Mouse (Mus musculus) spleen, adult 2 months (tissue): ENCODE data around the gene Gm21969. TPM values are rescaled to one million over a fixed set of nuclear protein-coding genes. Genes with fewer than 3 reads are reported as not detected.

Source experiments
- DNase-seq, 2 experiments: peaks; one replicate each; pipeline versions ENCODE4 v3.0.0 to v3.0.0-alpha.2; 2012 to 2021; ENCODE audit warnings: low spot score in 2 of 2, low read depth in 1 of 2
- H3K27ac ChIP-seq: fragments of 200-500 bp; 2 replicates; pipeline ENCODE4 v1.5.1; 2012; ENCODE audit warnings: low read length, inconsistent platforms; ENCODE audit not compliant: insufficient read depth
- H3K27me3 ChIP-seq: fragments of 200-500 bp; 2 replicates; pipeline ENCODE4 v1.6.1; 2012; ENCODE audit warnings: mild to moderate bottlenecking, moderate library complexity, low read length, inconsistent platforms; ENCODE audit not compliant: control insufficient read depth, insufficient read depth
- H3K36me3 ChIP-seq: fragments of 200-500 bp; 2 replicates; pipeline ENCODE4 v1.6.1; 2012; ENCODE audit warnings: mild to moderate bottlenecking, low read length, inconsistent platforms; ENCODE audit not compliant: control insufficient read depth, insufficient read depth
- H3K4me1 ChIP-seq: fragments of 200-500 bp; 2 replicates; pipeline ENCODE4 v1.6.1; 2011; ENCODE audit warnings: inconsistent platforms; ENCODE audit not compliant: control insufficient read depth, insufficient read depth, insufficient read length
- H3K4me3 ChIP-seq: fragments of 200-500 bp; 2 replicates; pipeline ENCODE4 v1.5.1; 2011; ENCODE audit warnings: mild to moderate bottlenecking, inconsistent platforms; ENCODE audit not compliant: insufficient read depth, insufficient read length; ENCODE audit errors: extremely low read depth
- CTCF ChIP-seq: fragments of 200-500 bp; IDR thresholded peaks from 2 replicates; pipeline ENCODE4 v1.5.1; 2011; ENCODE audit warnings: mild to moderate bottlenecking, inconsistent platforms; ENCODE audit not compliant: insufficient read depth, insufficient read length, insufficient replicate concordance; ENCODE audit errors: extremely low read depth
- POLR2A ChIP-seq: fragments of 200-500 bp; IDR thresholded peaks from 2 replicates; pipeline ENCODE4 v1.6.1; 2011; ENCODE audit warnings: low read depth, low read length, inconsistent platforms
- WGBS: fragments of 180-500 bp; shearing (Covaris S2); methylation state at CpG from one replicate; pipeline ENCODE4 v1.1.7; 2018; 5-methylcytosine and 5-hydroxymethylcytosine counted together
- polyA plus RNA-seq: library from polyadenylated mRNA; depleted of rRNA; stranded (reverse); fragments of >200 nt; gene quantifications from 2 replicates; pipeline ENCODE4 v1.2.3, GENCODE M21; 2012; rRNA removed

Gm21969 gene
- polyA plus RNA-seq, 1 experiment: 0.01 TPM

DNA sequence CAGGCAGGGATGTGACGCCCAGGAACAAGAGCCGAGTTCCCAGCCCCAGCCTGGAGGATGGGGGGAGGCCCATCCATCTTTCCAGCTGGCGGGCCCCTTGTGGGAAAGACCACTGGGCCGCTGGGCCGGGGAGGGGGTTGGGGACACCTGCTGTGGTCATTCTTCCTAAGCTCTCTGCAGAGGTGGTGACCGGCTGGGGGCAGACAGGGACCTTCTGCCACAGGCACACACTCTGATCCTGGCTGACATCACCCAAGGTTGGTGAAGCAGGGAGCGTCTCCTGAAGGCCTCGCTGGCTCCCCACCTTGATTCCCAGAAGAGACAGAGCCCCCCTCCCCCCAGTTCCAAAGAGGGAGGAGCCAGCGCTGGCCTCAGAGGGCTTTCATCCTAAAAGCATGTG lies 94.8 kb downstream of the Gm21969 start:
- no peak for TF ChIP-seq CTCF
- no peak for TF ChIP-seq POLR2A
- H3K27ac ChIP-seq: no peak overlapping the region
- WGBS: 27% methylated on average over 9 of the region's 9 CpGs
- no peak for DNase-seq
- no peaks in the 10 kb centered on the region for H3K4me1 ChIP-seq
- H3K4me3 ChIP-seq: no peak overlapping the region
- H3K27me3 ChIP-seq: no peaks in the 10 kb centered on the region
- no peaks in the 10 kb centered on the region for H3K36me3 ChIP-seq

DNA sequence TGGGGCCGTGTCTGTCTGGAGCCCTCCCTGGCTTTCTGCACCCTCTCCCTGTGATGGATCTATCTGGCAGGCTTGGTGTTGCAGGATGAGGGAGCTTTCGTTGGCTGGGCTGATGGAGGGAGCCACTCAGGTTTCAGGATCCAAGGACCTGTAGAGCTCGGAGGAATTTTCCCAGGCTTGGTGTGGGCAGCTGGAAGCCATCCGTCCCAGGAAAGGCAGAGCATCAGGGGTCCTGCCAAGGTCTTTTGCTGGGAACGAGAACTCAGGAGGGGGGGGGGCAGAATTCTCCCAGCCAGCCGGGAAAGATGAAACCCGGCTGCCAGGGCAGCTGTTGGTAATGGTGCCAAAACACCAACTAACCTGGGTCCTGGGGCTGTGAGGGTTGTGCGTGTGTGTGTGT lies 95.6 kb downstream of the Gm21969 start:
- DNase-seq: no peak
- Histone ChIP-seq H3K27ac (no peak overlapping the region), H3K27me3 (no peaks in the 10 kb centered on the region), H3K4me3 (no peak overlapping the region), H3K36me3 (no peaks in the 10 kb centered on the region), H3K4me1 (no peaks in the 10 kb centered on the region)
- TF ChIP-seq CTCF (no peak), POLR2A (no peak)
- 78% methylated on average over 8 of the region's 8 CpGs for WGBS

DNA sequence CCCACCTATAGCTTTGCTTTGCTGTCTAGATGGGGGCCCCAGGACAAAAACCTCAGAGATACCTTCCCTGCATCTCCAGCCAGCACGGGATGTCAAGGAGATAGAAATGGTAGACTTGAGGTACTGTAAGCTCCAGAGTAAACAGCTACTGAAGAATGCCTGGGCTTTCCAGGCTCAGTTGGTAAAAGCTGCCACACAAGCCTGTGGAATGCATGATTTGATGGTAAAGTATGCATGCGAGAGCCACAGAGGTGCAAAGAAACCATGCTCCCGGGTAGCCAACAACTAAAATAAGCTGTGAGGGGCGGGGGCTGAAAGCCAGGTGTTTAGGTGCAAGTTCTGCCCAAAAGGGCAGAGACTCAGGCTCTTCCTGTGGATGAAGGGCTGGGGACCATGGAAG lies 99.9 kb downstream of the Gm21969 start:
- no peak for DNase-seq
- Histone ChIP-seq H3K4me3 (no peak overlapping the region), H3K36me3 (no peaks in the 10 kb centered on the region), H3K27ac (no peak overlapping the region), H3K27me3 (no peaks in the 10 kb centered on the region), H3K4me1 (no peaks in the 10 kb centered on the region)
- WGBS: 53% methylated on average over 4 of the region's 4 CpGs
- TF ChIP-seq POLR2A (no peak), CTCF (no peak)

DNA sequence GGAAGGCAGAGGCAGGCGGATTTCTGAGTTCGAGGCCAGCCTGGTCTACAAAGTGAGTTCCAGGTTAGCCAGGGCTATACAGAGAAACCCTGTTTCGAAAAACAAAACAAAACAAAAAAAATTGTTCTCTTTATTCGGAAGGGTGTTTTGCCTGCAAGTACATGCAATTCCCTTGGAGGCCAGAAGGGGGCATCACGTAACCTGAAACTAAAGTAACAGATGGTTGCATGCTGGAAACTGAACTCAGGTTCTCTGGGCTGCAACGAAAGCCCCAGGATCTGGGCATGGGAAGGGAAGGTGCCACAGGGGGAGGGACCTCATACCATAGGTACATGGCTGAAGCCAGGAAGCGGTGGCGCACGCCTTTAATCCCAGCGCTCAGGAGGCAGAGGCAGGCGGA lies 100.5 kb downstream of the Gm21969 start:
- no peak overlapping the region for H3K27ac ChIP-seq
- WGBS: 79% methylated on average over 11 of the region's 11 CpGs
- H3K4me3 ChIP-seq: no peak overlapping the region
- no peak for DNase-seq
- TF ChIP-seq POLR2A (no peak), CTCF (peak; percentile 3; the same call in 1 of the 2 replicates)
- no peaks in the 10 kb centered on the region for H3K36me3 ChIP-seq
- H3K27me3 ChIP-seq: no peaks in the 10 kb centered on the region
- H3K4me1 ChIP-seq: no peaks in the 10 kb centered on the region

DNA sequence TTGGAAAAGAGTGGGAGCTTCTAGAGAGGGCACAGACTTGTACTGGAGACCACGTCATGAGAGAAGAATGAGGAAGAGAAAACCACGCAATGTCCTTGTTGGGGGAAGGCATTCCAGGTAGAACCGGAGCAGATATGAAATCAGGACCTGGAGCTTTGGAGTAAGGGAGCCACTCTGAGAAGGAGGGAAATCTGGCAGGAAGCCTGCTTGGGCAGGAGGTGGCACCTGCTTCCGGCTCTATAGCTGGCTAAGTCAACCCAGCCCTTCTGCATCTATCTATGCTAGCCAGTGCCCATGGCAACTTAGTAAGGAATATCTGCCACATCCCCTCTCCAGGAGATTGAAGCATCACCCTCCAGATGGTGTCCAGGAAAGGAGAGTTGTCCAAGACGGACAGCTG lies 103.0 kb downstream of the Gm21969 start:
- WGBS: 74% methylated on average over 5 of the region's 5 CpGs
- no peak for DNase-seq
- no peak for TF ChIP-seq POLR2A
- TF ChIP-seq CTCF: no peak

DNA sequence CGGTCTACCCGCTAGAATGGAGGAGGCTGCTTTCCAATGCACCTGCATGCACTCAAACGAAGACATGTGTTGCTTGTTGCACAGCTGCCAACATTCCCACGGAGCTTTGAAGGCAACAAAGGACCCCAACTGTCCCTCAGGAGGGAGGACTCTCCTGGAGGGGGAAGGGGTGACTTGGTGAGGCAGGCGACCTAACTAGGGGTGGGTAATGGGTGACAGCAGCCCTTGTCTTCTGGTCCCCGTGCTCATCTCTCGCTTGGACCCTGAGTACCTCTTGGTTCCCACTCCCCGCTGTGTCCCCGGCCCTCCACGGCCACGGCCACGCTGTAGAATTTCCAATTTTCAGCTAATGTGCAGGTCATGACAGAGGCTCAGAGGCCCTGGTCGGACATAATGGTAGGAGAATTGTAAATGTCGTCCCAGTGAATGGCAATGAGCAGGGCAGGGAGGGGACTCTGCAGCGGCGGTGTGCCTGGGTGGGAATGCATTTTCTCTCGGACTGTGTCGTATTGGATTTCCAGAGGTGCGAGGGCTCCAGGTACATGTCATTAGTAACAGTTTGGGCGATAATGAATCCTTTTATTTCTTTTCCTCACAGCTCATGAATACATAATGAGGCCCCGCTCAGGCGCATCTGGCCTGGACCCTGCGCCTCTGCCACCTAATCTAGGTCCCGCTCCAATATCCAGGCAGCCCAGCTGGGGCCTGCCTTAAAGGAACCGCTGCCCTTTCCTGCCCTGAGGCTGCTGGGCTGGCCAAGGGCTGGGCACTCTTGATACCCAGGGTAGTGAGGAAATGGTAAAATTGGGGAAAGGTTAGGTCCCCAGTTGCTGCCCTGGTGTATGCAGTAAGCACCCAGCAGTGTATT lies 107.7 kb downstream of the Gm21969 start:
- no peaks in the 10 kb centered on the region for H3K36me3 ChIP-seq
- no peaks in the 10 kb centered on the region for H3K27me3 ChIP-seq
- TF ChIP-seq POLR2A (no peak), CTCF (no peak)
- WGBS: 67% methylated on average over 25 of the region's 25 CpGs
- no peak for DNase-seq
- no peak overlapping the region for H3K27ac ChIP-seq
- no peaks in the 10 kb centered on the region for H3K4me1 ChIP-seq
- no peak overlapping the region for H3K4me3 ChIP-seq

More for the DNA sequence above, 103.0 kb downstream of the Gm21969 start:
- H3K27ac ChIP-seq: no peak overlapping the region
- H3K27me3 ChIP-seq: no peaks in the 10 kb centered on the region
- H3K4me1 ChIP-seq: no peaks in the 10 kb centered on the region
- H3K36me3 ChIP-seq: no peaks in the 10 kb centered on the region
- H3K4me3 ChIP-seq: no peak overlapping the region

Other genes with a start within 250 kb of the Gm21969 start
- gene Iffo2, start 72.6 kb upstream of the Gm21969 start, polyA plus RNA-seq: 3.5 and 4.1 TPM in 2 replicates
- gene Aldh4a1, start 19.7 kb downstream of the Gm21969 start, polyA plus RNA-seq: 18.9 and 21.5 TPM in 2 replicates
- gene Tas1r2, start 50.4 kb downstream of the Gm21969 start, polyA plus RNA-seq: not detected in 2 replicates
- gene Pax7, start 230.3 kb downstream of the Gm21969 start, polyA plus RNA-seq: 0.05 and 0.11 TPM in 2 replicates